Mouse (Mus musculus) forebrain, embryonic 13.5 days (tissue): Measurements from ENCODE around the gene Rpl15. TPM values are rescaled to one million over a fixed set of nuclear protein-coding genes. Genes with fewer than 3 reads are reported as not detected.

Source experiments
- ATAC-seq: fragments of 200-750 bp; cut with Nextera tagmentation; 2 replicates; pipeline ENCODE4 v1.8.0; 2017
- H3K27ac ChIP-seq: fragments of 300-500 bp; sonication (generic); 2 replicates; pipeline ENCODE4 v1.5.1; 2015; ENCODE audit warnings: inconsistent platforms, mild to moderate bottlenecking, moderate library complexity
- H3K27me3 ChIP-seq: fragments of 300-500 bp; sonication (generic); 2 replicates; pipeline ENCODE4 v1.6.1; 2015; ENCODE audit warnings: mild to moderate bottlenecking, inconsistent platforms
- H3K36me3 ChIP-seq: fragments of 300-500 bp; sonication (generic); 2 replicates; pipeline ENCODE4 v1.6.1; 2015; ENCODE audit warnings: mild to moderate bottlenecking, inconsistent platforms; ENCODE audit not compliant: poor library complexity, severe bottlenecking
- H3K4me1 ChIP-seq: fragments of 300-500 bp; sonication (generic); 2 replicates; pipeline ENCODE4 v1.6.1; 2015; ENCODE audit warnings: inconsistent platforms
- H3K4me2 ChIP-seq: fragments of 300-500 bp; sonication (generic); 2 replicates; pipeline ENCODE4 v1.6.1; 2015; ENCODE audit warnings: inconsistent platforms, mild to moderate bottlenecking, moderate library complexity
- H3K4me3 ChIP-seq: fragments of 300-500 bp; sonication (generic); 2 replicates; pipeline ENCODE4 v1.5.1; 2015; ENCODE audit warnings: mild to moderate bottlenecking, inconsistent platforms
- H3K9ac ChIP-seq: fragments of 300-500 bp; sonication (generic); 2 replicates; pipeline ENCODE4 v1.6.1; 2015; ENCODE audit warnings: mild to moderate bottlenecking, inconsistent platforms
- H3K9me3 ChIP-seq: fragments of 300-500 bp; sonication (generic); replicated peaks from 2 replicates; pipeline ENCODE4 v1.6.1; 2016; ENCODE audit warnings: inconsistent platforms
- WGBS: fragments of 180-500 bp; shearing (Covaris S2); methylation state at CpG from one replicate; pipeline ENCODE4 v1.1.7; 2015; 5-methylcytosine and 5-hydroxymethylcytosine counted together
- polyA plus RNA-seq: library from polyadenylated mRNA; unstranded; fragments of >200 nt; fragmentation: Nextera tagmentation; extraction: Ambion mirVana; gene quantifications from 2 replicates; pipeline ENCODE4 v1.2.1, GENCODE M21; 2015

The Rpl15 gene
- polyA plus RNA-seq = 354 and 406 TPM in 2 replicates

DNA sequence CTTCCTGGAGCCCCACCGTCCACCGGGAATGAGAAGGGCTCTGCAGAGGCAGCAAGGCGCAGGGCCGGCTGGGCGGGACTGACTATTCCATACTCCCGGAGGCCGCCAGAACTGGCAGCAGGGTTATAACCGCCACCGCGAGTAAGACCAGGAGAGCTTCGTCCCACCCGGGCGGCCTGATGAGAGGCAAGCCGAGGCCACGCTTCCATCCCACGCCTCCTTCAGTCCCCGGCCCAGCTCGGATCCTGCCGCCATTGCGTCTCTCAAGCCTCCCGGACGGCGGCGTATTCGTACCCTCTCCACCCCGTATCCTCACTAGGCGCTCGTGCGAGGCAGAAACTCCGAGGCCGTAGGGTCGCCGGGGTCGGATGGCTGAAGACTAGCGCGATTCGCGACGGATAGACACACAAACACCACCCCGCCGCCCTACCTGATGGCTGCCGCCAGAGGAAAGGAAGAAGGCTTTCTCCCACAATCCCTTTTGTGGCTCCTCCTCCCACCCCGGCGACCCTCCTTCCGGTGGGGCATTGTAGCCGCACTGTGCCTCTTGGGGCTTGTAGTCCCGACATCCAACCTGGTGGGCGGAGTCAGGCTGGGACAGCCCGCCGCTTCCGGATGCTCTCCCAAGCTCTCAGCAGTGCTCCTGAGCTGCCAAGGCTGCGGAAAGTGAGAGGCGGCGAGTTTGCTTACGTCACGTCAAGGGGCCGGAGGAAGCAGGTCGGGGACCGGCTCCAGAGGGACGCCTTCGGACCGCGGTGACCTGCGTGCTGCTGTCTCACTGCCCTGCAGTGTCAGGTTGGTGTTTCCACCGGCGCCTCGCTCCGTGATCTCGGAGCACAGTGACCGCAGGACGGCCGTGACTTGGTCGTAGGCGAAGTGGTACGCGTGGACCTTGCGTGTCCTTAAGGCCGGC lies at the start of gene Rpl15, which contains the start of gene Nkiras1:
TSS of gene Rpl15 (minus strand) at position 863 of the 913 bp plus-strand sequence.
TSS of gene Nkiras1 (plus strand) at position 608 of the 913 bp plus-strand sequence.
- Histone ChIP-seq H3K27me3 (no peaks in the 10 kb centered on the region), H3K4me2 (peak within 1 kb of the TSS; percentile 80), H3K4me3 (peak within 1 kb of the TSS; percentile 91), H3K9me3 (no peaks in the 10 kb centered on the region), H3K27ac (peak within 1 kb of the TSS; percentile 82), H3K9ac (peak within 1 kb of the TSS; percentile 98), H3K36me3 (peaks cover 28% of the 10 kb centered on the region), H3K4me1 (peaks cover 20% of the 10 kb centered on the region)
- 0% methylated on average over 78 of the region's 78 CpGs for WGBS
- peak; percentile 99 for ATAC-seq

DNA sequence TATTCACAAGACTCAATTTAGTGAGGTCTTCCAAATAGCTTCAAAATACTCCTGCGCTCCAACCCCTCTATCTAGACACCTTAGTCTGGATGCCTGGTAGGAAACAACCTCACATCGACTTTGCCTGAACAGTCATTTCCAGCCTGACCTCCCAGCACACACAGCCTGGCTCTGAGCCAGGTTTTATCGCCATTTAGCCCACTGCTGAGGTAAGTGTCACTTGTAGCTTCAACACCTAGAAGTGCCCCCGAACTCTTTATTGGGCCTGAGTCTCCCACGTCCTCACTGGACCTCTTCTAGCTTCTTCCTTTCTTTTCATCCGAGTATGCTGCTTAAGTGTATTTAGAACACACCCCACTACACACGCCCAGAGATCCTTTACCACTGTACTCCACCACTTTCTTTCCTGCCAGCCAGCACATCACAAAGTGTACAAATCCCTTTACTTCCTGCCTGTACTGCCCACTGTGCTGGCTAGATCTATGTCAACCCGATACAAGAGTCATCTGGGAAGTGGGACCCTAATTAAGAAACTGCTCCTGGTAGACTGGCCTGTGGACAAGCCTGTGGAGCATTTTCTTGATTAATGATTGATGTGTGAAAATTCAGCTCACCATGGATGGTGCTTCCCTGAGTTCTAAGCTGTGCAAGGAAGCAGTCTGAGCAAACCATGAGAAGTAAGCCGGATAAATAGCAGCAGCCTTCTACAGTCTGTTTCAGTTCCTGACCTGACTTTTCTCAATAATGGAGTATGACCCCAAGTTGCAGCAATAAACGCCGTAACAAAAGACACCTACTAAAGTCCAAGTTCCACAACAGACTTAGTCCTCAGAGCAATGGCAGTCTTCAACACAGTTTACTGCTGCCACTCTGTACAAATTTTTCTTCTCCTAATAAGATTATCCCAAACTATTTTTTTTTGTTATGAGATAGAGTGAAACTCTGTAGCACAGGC lies 46.5 kb upstream of the Rpl15 start:
- WGBS = 86% methylated on average over 11 of the region's 11 CpGs

DNA sequence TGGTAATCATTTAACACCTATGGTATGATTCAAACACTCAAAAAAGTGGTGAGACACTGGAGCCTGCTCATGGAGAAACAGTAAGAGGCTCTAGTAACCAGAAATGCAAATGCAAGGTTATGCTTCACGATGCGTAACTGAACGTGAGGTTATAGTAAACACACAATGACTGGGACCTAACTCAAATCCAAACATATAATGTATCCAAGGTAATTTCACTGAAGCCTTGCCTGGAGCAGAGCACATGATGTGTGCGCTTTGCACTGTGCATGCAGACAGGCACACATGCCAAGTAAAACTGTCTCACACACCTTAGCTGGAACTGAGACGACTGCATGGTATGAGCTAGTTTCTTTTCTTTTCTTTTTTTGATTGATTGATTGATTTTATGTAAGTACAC lies 33.0 kb upstream of the Rpl15 start:
- H3K4me3 ChIP-seq = no peak overlapping the region
- H3K9me3 ChIP-seq = no peaks in the 10 kb centered on the region
- H3K9ac ChIP-seq = no peak overlapping the region
- no peak for ATAC-seq
- H3K4me1 ChIP-seq = peaks cover 10% of the 10 kb centered on the region; the same call in 1 of the 2 replicates
- WGBS = 91% methylated on average over 5 of the region's 5 CpGs
- H3K27ac ChIP-seq = no peak overlapping the region
- no peaks in the 10 kb centered on the region for H3K27me3 ChIP-seq
- no peak overlapping the region for H3K4me2 ChIP-seq
- H3K36me3 ChIP-seq = 0 out of 2 replicates have a peak, but pooled peaks cover 7% of the 10 kb centered on the region

More for the DNA sequence above, 46.5 kb upstream of the Rpl15 start:
- H3K36me3 ChIP-seq = 0 out of 2 replicates have a peak, but pooled peaks cover 5% of the 10 kb centered on the region
- H3K9me3 ChIP-seq = no peaks in the 10 kb centered on the region
- no peak overlapping the region for H3K27ac ChIP-seq
- H3K27me3 ChIP-seq = no peaks in the 10 kb centered on the region
- no peak overlapping the region for H3K4me2 ChIP-seq
- H3K4me3 ChIP-seq = no peak overlapping the region
- ATAC-seq = no peak
- no peaks in the 10 kb centered on the region for H3K4me1 ChIP-seq
- H3K9ac ChIP-seq = no peak overlapping the region

DNA sequence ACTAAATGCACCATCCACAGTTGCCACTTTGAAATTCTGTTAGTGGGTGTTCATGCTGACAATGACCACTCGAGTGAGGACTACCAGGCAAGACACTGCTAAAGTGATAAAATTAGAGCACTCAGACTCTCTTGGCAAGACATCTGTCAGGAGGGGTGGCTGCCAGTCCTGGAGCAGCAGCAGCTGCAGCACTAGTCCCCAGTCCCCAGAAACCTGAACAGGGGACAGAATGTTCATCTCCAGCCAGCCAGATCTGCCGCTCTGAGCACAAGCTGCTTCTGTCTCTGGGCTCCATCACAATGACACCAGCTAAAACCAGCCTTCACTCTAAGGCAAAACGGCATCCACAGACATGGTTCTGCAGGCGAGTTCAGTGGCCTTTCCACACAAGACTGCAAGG lies 32.1 kb upstream of the Rpl15 start:
- Histone ChIP-seq H3K4me2 (no peak overlapping the region), H3K9ac (no peak overlapping the region), H3K9me3 (no peaks in the 10 kb centered on the region), H3K36me3 (peaks cover 10% of the 10 kb centered on the region; the same call in 1 of the 2 replicates), H3K27ac (no peak overlapping the region), H3K4me1 (peaks cover 10% of the 10 kb centered on the region; the same call in 1 of the 2 replicates), H3K27me3 (no peaks in the 10 kb centered on the region), H3K4me3 (no peak overlapping the region)
- ATAC-seq = no peak
- WGBS = 80% methylated on average over 4 of the region's 4 CpGs

DNA sequence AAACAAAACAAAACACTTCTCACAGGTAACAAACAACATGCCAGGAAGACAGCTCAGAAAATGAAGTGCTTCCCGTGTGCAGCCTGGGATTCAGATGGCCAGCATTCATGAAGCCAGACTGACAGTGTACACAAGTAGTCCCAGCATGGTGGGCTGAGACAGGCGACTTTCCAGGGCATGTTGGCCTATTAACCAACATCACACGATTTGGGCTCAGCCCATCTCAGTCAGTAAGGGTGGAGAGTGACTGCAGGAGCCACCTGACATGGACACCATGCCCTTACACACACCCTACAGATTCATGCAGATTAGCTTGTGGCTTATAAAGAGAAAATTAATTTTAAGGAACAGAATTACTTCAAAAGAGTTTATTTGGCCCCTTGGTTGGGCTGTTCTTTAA lies 31.6 kb upstream of the Rpl15 start:
- no peak for ATAC-seq
- Histone ChIP-seq H3K4me1 (peaks cover 10% of the 10 kb centered on the region; the same call in 1 of the 2 replicates), H3K27me3 (no peaks in the 10 kb centered on the region), H3K36me3 (peaks cover 10% of the 10 kb centered on the region; the same call in 1 of the 2 replicates), H3K4me3 (no peak overlapping the region), H3K27ac (no peak overlapping the region), H3K9me3 (no peaks in the 10 kb centered on the region), H3K4me2 (no peak overlapping the region), H3K9ac (no peak overlapping the region)
- WGBS = 76% methylated on average over 3 of the region's 3 CpGs

DNA sequence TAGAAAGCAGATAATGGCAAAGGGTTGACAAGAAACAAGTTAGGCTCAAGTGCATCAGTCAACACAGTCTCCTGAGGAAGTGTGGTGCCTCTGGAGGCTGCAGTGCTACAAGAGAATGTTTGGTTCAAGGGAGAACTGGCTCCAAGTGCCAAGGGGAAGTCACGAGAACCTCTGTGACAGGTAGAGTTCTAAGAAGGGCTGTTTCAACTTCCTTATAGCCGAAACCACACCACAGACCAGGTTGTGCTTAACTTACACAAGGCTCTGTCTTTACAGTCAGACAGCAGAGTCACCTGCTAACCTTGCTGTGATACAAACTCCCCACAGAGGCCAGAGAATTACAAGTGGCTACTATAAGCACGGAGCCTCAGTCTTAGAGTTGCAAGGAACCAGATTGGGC lies 30.4 kb upstream of the Rpl15 start:
- 84% methylated on average over 3 of the region's 3 CpGs for WGBS
- ATAC-seq = no peak
- peaks cover 10% of the 10 kb centered on the region; the same call in 1 of the 2 replicates for H3K36me3 ChIP-seq
- no peak overlapping the region for H3K4me2 ChIP-seq
- H3K27me3 ChIP-seq = no peaks in the 10 kb centered on the region
- no peak overlapping the region for H3K4me3 ChIP-seq
- no peak overlapping the region for H3K9ac ChIP-seq
- H3K27ac ChIP-seq = no peak overlapping the region
- H3K4me1 ChIP-seq = peaks cover 10% of the 10 kb centered on the region; the same call in 1 of the 2 replicates
- no peaks in the 10 kb centered on the region for H3K9me3 ChIP-seq

DNA sequence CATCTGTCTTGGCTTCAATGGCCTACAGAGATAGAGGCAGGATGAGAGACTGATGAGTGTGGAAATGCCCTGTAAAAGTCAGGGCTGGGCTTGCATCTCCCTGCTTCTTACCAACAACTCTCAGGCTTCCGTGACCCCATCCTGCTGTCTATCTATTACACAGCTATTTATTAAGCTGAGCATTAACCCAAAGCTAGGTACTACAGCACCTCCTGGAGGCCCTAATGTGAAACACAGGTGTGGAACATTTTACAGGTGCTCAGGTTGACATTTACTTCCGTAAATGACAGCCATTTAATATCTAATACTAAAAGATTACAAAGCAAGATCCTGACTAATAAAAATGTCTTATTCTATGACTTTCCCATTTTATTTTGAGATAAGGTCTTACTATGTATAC lies 29.5 kb upstream of the Rpl15 start:
- H3K9me3 ChIP-seq = no peaks in the 10 kb centered on the region
- no peak overlapping the region for H3K9ac ChIP-seq
- 93% methylated on average over 2 of the region's 2 CpGs for WGBS
- H3K4me1 ChIP-seq = peaks cover 10% of the 10 kb centered on the region; the same call in 1 of the 2 replicates
- no peak overlapping the region for H3K4me2 ChIP-seq
- H3K27me3 ChIP-seq = no peaks in the 10 kb centered on the region
- no peak for ATAC-seq
- H3K36me3 ChIP-seq = peaks cover 7% of the 10 kb centered on the region; the same call in 1 of the 2 replicates
- no peak overlapping the region for H3K4me3 ChIP-seq
- H3K27ac ChIP-seq = no peak overlapping the region

DNA sequence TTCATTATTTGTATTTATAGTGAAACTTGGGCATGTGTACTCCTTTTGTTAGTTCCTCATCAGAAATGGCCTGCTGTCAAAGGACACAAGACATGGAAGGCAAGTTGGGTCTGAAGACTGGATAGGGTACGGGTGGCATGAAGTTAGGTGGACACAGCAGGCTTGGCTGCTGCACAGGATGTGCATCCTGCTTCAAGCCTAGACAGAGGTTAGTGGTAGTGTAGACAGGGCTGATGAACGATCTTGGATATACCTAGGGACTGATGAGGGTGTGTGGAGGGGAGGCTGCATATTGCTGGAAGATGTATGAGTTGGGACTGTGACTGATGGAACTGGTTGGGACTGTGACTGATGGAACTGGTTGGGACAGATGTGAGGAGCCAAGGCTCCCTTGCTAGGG lies 27.7 kb upstream of the Rpl15 start:
- Histone ChIP-seq H3K36me3 (peaks cover 3% of the 10 kb centered on the region; the same call in 1 of the 2 replicates), H3K27ac (no peak overlapping the region), H3K27me3 (no peaks in the 10 kb centered on the region), H3K4me3 (no peak overlapping the region), H3K9ac (no peak overlapping the region), H3K9me3 (no peaks in the 10 kb centered on the region), H3K4me2 (no peak overlapping the region), H3K4me1 (peaks cover 10% of the 10 kb centered on the region; the same call in 1 of the 2 replicates)
- WGBS = 87% methylated on average over 2 of the region's 2 CpGs
- ATAC-seq = no peak

DNA sequence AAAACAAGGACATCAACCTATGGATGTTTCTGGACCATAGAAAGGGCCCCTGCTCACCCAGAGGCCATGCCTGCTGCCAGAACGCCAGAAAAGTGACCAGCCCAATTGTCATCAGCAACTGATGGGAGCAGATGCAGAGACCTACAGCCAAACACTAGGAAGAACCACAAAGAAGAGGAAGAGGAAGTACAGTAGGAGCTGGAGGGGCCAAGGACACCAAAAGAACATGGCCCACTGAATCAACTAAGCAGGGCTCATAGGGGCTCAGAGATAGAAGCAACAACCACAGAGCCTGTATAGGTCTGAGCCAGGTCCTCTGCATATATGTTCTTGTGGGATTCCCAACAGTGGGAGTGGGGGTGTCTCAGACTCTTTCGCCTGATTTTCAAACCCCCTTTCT lies 26.2 kb upstream of the Rpl15 start:
- H3K4me1 ChIP-seq = no peaks in the 10 kb centered on the region
- H3K27ac ChIP-seq = no peak overlapping the region
- no peak for ATAC-seq
- no peak overlapping the region for H3K9ac ChIP-seq
- no peak overlapping the region for H3K4me3 ChIP-seq
- H3K36me3 ChIP-seq = peaks cover 3% of the 10 kb centered on the region; the same call in 1 of the 2 replicates
- no peak overlapping the region for H3K4me2 ChIP-seq
- WGBS = 91% methylated on average over 2 of the region's 2 CpGs
- H3K27me3 ChIP-seq = no peaks in the 10 kb centered on the region
- H3K9me3 ChIP-seq = no peaks in the 10 kb centered on the region

DNA sequence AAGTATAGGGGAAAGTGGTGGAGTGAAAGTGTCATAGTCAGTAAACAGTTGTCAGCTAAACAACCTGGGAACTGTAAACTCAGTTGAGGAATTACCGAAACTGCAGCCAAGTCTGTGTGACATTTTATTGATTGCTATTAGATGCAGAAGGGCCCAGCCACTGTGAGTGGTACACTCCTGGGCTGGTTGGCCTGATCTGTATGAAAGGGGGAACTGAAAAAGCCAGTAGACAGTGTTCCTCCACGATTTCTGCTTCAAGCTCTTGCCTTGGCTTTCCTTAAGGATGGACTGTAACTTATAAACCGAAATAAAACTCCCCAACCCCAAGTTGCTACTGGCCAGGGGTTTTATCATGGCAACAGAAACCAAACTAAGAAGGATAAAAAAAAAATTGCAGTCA lies 21.4 kb upstream of the Rpl15 start:
- Histone ChIP-seq H3K4me2 (no peak overlapping the region), H3K9ac (no peak overlapping the region), H3K27ac (no peak overlapping the region), H3K36me3 (no peaks in the 10 kb centered on the region), H3K9me3 (no peaks in the 10 kb centered on the region), H3K4me1 (no peaks in the 10 kb centered on the region), H3K27me3 (no peaks in the 10 kb centered on the region), H3K4me3 (no peak overlapping the region)
- 91% methylated on average over 3 of the region's 3 CpGs for whole genome bisulfite sequencing
- ATAC-seq = no peak

DNA sequence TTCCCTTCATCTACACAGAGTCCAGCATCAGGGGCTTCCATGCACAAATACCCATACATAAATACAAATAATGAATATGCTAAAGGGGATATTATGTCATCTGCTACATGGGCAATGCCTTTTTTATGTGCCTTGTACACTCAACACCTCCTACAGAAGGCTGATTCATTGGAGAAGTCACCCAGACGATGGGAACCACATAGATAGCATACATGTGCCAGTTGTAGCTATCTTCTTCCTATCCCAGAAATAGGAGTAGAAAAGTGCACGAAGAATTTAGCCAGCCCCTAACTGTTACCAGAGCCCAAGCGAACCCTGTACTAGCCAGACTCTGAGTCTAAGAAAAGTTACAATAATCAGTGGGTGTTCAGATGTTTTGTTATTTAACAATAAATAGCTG lies 20.9 kb upstream of the Rpl15 start:
- H3K4me1 ChIP-seq = no peaks in the 10 kb centered on the region
- ATAC-seq = no peak
- H3K27me3 ChIP-seq = no peaks in the 10 kb centered on the region
- H3K4me3 ChIP-seq = no peak overlapping the region
- 95% methylated on average over 3 of the region's 3 CpGs for WGBS
- no peak overlapping the region for H3K4me2 ChIP-seq
- H3K36me3 ChIP-seq = no peaks in the 10 kb centered on the region
- no peak overlapping the region for H3K9ac ChIP-seq
- no peak overlapping the region for H3K27ac ChIP-seq
- H3K9me3 ChIP-seq = no peaks in the 10 kb centered on the region
